Mouse (Mus musculus) CD8-positive naive resting alpha-beta T cell, adult 2 months (primary cell): Measurements from ENCODE around the gene Rab12.

Experiments
- DNase-seq, 2 experiments: peaks; one replicate each; pipeline ENCODE4 v3.0.0; 2022; ENCODE audit warnings: low read depth in 2 of 2, low spot score in 2 of 2

Gene Rab12

GRCm38 (mm10) chr17:66502865-66503264 is 16.7 kb downstream of the Rab12 start:
- DNase-seq, result no peak

GRCm38 (mm10) chr17:66498598-66498997 is 20.9 kb downstream of the Rab12 start:
- DNase-seq, result no peak

GRCm38 (mm10) chr17:66496589-66496988 is 22.9 kb downstream of the Rab12 start:
- DNase-seq, result no peak

GRCm38 (mm10) chr17:66490022-66490601 is 29.4 kb downstream of the Rab12 start:
- peak; percentile 8 to 17 for DNase-seq

- DNase-seq, result no peak
Observed at GRCm38 (mm10) chr17:66486576-66486975, 33.0 kb downstream of the Rab12 start.

GRCm38 (mm10) chr17:66485742-66486141 is 33.8 kb downstream of the Rab12 start:
- DNase-seq, result peak; percentile 27 to 37

- no peak for DNase-seq
Observed at GRCm38 (mm10) chr17:66484965-66485364, 34.6 kb downstream of the Rab12 start.

- DNase-seq, result no peak
Observed at GRCm38 (mm10) chr17:66483651-66484454, 35.7 kb downstream of the Rab12 start.

- no peak for DNase-seq
Observed at GRCm38 (mm10) chr17:66481295-66481694, 38.2 kb downstream of the Rab12 start.

GRCm38 (mm10) chr17:66480491-66481278 is 38.8 kb downstream of the Rab12 start:
- no peak for DNase-seq

GRCm38 (mm10) chr17:66479813-66480490 is 39.6 kb downstream of the Rab12 start:
- no peak for DNase-seq

GRCm38 (mm10) chr17:66479311-66479710 is 40.2 kb downstream of the Rab12 start:
- DNase-seq, result no peak

- no peak for DNase-seq
Observed at GRCm38 (mm10) chr17:66473205-66473604, 46.3 kb downstream of the Rab12 start.

GRCm38 (mm10) chr17:66471775-66472174 is 47.8 kb downstream of the Rab12 start:
- DNase-seq, result no peak

GRCm38 (mm10) chr17:66471252-66471651 is 48.3 kb downstream of the Rab12 start:
- no peak for DNase-seq

GRCm38 (mm10) chr17:66470020-66470419 is 49.5 kb downstream of the Rab12 start:
- no peak for DNase-seq

GRCm38 (mm10) chr17:66457278-66457677 is 62.3 kb downstream of the Rab12 start:
- DNase-seq, result no peak

GRCm38 (mm10) chr17:66451143-66451542 is 68.4 kb downstream of the Rab12 start:
- DNase-seq, result peak; percentile 26 to 32

- no peak for DNase-seq
Observed at GRCm38 (mm10) chr17:66450526-66451070, 68.9 kb downstream of the Rab12 start.

- peak in 1 of 2 experiments; percentile 12 for DNase-seq
Observed at GRCm38 (mm10) chr17:66449460-66450341, 69.8 kb downstream of the Rab12 start, which contains the start of gene Mtcl1. Mtcl1 (minus strand) TSS chr17:66449750.
